In the genomic region with DNA sequence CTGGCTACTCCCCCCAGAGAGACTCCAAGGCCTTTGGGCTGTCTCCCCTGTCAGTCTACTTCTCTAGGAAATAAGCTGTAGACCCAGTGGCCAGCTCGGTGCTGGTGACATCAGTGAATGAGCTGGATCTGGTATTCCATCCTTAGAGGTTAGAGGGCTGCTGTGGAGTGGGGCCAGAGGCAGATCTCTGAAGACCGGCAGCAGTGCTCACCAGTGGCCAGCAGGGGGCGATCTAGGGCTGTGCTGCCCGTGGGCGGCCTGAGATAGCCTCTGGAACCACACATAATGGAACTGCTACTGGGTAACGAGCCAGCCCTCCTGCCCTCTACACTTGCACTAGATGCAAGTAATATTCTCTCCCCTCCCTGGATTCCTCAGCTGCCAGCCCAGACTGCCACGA, we compare ENCODE assay signal across 8 mouse cellular contexts.
DNase-seq lines count a peak whose midpoint lies in the region; ATAC-seq and TF ChIP-seq lines count a peak whose summit lies in the region.

No protein-coding gene starts in this region.

- no peaks in the 10 kb centered on the region for H3K36me3 ChIP-seq in kidney, adult 2 months (ENCODE audit: control insufficient read depth, insufficient read depth, low read length)
- peaks cover 61% of the 10 kb centered on the region for H3K36me3 ChIP-seq in liver, embryonic 15.5 days (replicated peaks)
- peaks cover 47% of the 10 kb centered on the region for H3K36me3 ChIP-seq in neural tube, embryonic 13.5 days

- TF ChIP-seq POLR2A in kidney, adult 2 months (IDR thresholded peaks at IDR 0.05; ENCODE audit: low read depth, low read length): no peak

- peak; percentile 77 for TF ChIP-seq CTCF in kidney, adult 2 months (conservative IDR thresholded peaks at IDR 0.05; ENCODE audit: insufficient read depth, insufficient read length, low read depth, low read length)

- no peak overlapping the region for H3K4me2 ChIP-seq in liver, embryonic 15.5 days
- no peak overlapping the region for H3K4me2 ChIP-seq in neural tube, embryonic 13.5 days

- peak; percentile 60; the same call in 1 of the 2 replicates for ATAC-seq in frontal cortex, adult (ENCODE audit: low TSS enrichment)
- peak; percentile 39; the same call in 1 of the 2 replicates for ATAC-seq in liver, embryonic 15.5 days (ENCODE audit: insufficient read depth)
- peak; percentile 21; the same call in 1 of the 2 replicates for ATAC-seq in neural tube, embryonic 13.5 days (ENCODE audit: low read depth)

- no peaks in the 10 kb centered on the region for H3K4me1 ChIP-seq in kidney, adult 2 months (ENCODE audit: control insufficient read depth, insufficient read depth, low read length)
- peaks cover 2% of the 10 kb centered on the region; the same call in 1 of the 2 replicates for H3K4me1 ChIP-seq in liver, embryonic 15.5 days (replicated peaks)
- H3K4me1 ChIP-seq in neural tube, embryonic 13.5 days (replicated peaks): no peaks in the 10 kb centered on the region

- H3K4me3 ChIP-seq in kidney, adult 2 months (ENCODE audit: insufficient read depth, low read depth, low read length): no peak overlapping the region
- no peak overlapping the region for H3K4me3 ChIP-seq in liver, embryonic 15.5 days (replicated peaks)
- H3K4me3 ChIP-seq in neural tube, embryonic 13.5 days: no peak overlapping the region

- 17% methylated on average over 7 of the region's 7 CpGs for WGBS in kidney, adult 2 months
- WGBS in liver, embryonic 15.5 days (ENCODE audit: insufficient replicate concordance): 20% methylated on average over 7 of the region's 7 CpGs
- WGBS in neural tube, embryonic 13.5 days: 18% methylated on average over 7 of the region's 7 CpGs

- no peaks in the 10 kb centered on the region for H3K27me3 ChIP-seq in kidney, adult 2 months (replicated peaks; ENCODE audit: control insufficient read depth, insufficient read depth, low read length)
- no peaks in the 10 kb centered on the region for H3K27me3 ChIP-seq in liver, embryonic 15.5 days
- no peaks in the 10 kb centered on the region for H3K27me3 ChIP-seq in neural tube, embryonic 13.5 days

- DNase-seq in A20 (ENCODE audit: low read depth, low spot score) (peak; percentile 61), MN1 (ENCODE audit: low spot score) (peak; percentile 74)
- DNase-seq in cerebellum, adult 8-10 months: peak; percentile 65
- peak; percentile 52 for DNase-seq in kidney, adult 2 months
- DNase-seq in thymus, postnatal 25 days: peak; percentile 61

- no peak overlapping the region for H3K27ac ChIP-seq in kidney, adult 2 months (ENCODE audit: insufficient read depth, low read depth, low read length)
- no peak overlapping the region for H3K27ac ChIP-seq in liver, embryonic 15.5 days (replicated peaks)
- peak overlapping the region; percentile 42; the same call in 1 of the 2 replicates for H3K27ac ChIP-seq in neural tube, embryonic 13.5 days (replicated peaks)

- H3K9me3 ChIP-seq in liver, embryonic 15.5 days (replicated peaks): no peaks in the 10 kb centered on the region
- H3K9me3 ChIP-seq in neural tube, embryonic 13.5 days: no peaks in the 10 kb centered on the region

- H3K9ac ChIP-seq in liver, embryonic 15.5 days: no peak overlapping the region
- no peak overlapping the region for H3K9ac ChIP-seq in neural tube, embryonic 13.5 days
